Mouse (Mus musculus) skeletal muscle tissue, adult 2 months (tissue): ENCODE data around the gene Dmrtc1c1.
"Not testable (repeated sequence)": the region's sequence is repeated elsewhere in the genome, so short reads cannot be mapped to it uniquely, and the experiment has no call there.

Source experiments
- DNase-seq: peaks from one replicate; pipeline ENCODE4 v3.0.0-alpha.2; 2012; ENCODE audit warnings: low read depth, low spot score

The Dmrtc1c1 gene

GRCm38 (mm10) chrX:102802663-102803062 is at the start of gene Dmrtc1c1:
Gene Dmrtc1c1 (plus strand): TSS chrX:102802963.
- DNase-seq: not testable (repeated sequence)

GRCm38 (mm10) chrX:102765878-102766277 is 36.9 kb upstream of the Dmrtc1c1 start:
- no peak for DNase-seq

GRCm38 (mm10) chrX:102812311-102812710 is 9.5 kb downstream of the Dmrtc1c1 start:
- no peak for DNase-seq

- not testable (repeated sequence) for DNase-seq
These were observed 51.8 kb downstream of the Dmrtc1c1 start, which contains the start of gene Dmrtc1c2 for GRCm38 (mm10) chrX:102854516-102854915. Gene Dmrtc1c2 (minus strand): TSS chrX:102854616.
